Mouse (Mus musculus) lung, embryonic 16.5 days (tissue): ENCODE measurements around the gene Iqgap1. TPM values are rescaled to one million over a fixed set of nuclear protein-coding genes. Genes with fewer than 3 reads are reported as not detected.
A peak's percentile ranks its signal among the peaks of the same experiment; 100 is the strongest.
"Not testable (repeated sequence)": the region's sequence is repeated elsewhere in the genome, so short reads cannot be mapped to it uniquely, and the experiment has no call there.

Experiments
- ATAC-seq: fragments of 200-750 bp; cut with Nextera tagmentation; 2 replicates; pipeline ENCODE4 v1.8.0; 2017; ENCODE audit warnings: low read depth, mild to moderate bottlenecking, moderate library complexity
- H3K27ac ChIP-seq: fragments of 300-500 bp; sonication (generic); 2 replicates; pipeline ENCODE4 v1.5.1; 2014; ENCODE audit warnings: mild to moderate bottlenecking, control low read depth, low read length
- H3K27me3 ChIP-seq: fragments of 300-500 bp; sonication (generic); 2 replicates; pipeline ENCODE4 v1.6.1; 2014; ENCODE audit warnings: low read depth, low read length, mixed read lengths; ENCODE audit not compliant: control insufficient read depth, insufficient read depth
- H3K36me3 ChIP-seq: fragments of 300-500 bp; sonication (generic); 2 replicates; pipeline ENCODE4 v1.6.1; 2014; ENCODE audit warnings: low read length; ENCODE audit not compliant: control insufficient read depth, insufficient read depth
- H3K4me1 ChIP-seq: fragments of 300-500 bp; sonication (generic); replicated peaks from 2 replicates; pipeline ENCODE4 v1.6.1; 2014; ENCODE audit warnings: low read length, mixed read lengths; ENCODE audit not compliant: control insufficient read depth, insufficient read depth
- H3K4me2 ChIP-seq: fragments of 300-500 bp; sonication (generic); 2 replicates; pipeline ENCODE4 v1.6.1; 2014; ENCODE audit warnings: low read depth, low read length, control low read depth
- H3K4me3 ChIP-seq: fragments of 300-500 bp; sonication (generic); 2 replicates; pipeline ENCODE4 v1.5.1; 2014; ENCODE audit warnings: mild to moderate bottlenecking, low read length, control low read depth
- H3K9ac ChIP-seq: fragments of 300-500 bp; sonication (generic); 2 replicates; pipeline ENCODE4 v1.6.1; 2014; ENCODE audit warnings: low read length, control low read depth
- H3K9me3 ChIP-seq: fragments of 300-500 bp; sonication (generic); 2 replicates; pipeline ENCODE4 v1.6.1; 2016; ENCODE audit warnings: low read length; ENCODE audit not compliant: control insufficient read depth
- WGBS: fragments of 180-500 bp; shearing (Covaris S2); extraction: QIAGEN DNeasy Blood & Tissue Kit; methylation state at CpG from one replicate; pipeline ENCODE4 v1.1.7; 2014; 5-methylcytosine and 5-hydroxymethylcytosine counted together
- polyA plus RNA-seq: library from polyadenylated mRNA; unstranded; fragments of >200 nt; fragmentation: Nextera tagmentation; extraction: Ambion mirVana; gene quantifications from 2 replicates; pipeline ENCODE4 v1.2.1, GENCODE M21; 2015

The Iqgap1 gene
- polyA plus RNA-seq, 1 experiment from 2014 or later, result 136 TPM

GRCm38 (mm10) chr7:80749109-80749508 is 76.7 kb downstream of the Iqgap1 start:
- H3K4me2 ChIP-seq, H3K9me3 ChIP-seq, H3K9ac ChIP-seq, H3K27ac ChIP-seq, H3K4me3 ChIP-seq, ATAC-seq, H3K27me3 ChIP-seq: not testable (repeated sequence)
- Histone ChIP-seq H3K36me3 (peaks cover 54% of the 10 kb centered on the region), H3K4me1 (peaks cover 15% of the 10 kb centered on the region)
- 94% methylated on average over 10 of the region's 10 CpGs for WGBS

DNA sequence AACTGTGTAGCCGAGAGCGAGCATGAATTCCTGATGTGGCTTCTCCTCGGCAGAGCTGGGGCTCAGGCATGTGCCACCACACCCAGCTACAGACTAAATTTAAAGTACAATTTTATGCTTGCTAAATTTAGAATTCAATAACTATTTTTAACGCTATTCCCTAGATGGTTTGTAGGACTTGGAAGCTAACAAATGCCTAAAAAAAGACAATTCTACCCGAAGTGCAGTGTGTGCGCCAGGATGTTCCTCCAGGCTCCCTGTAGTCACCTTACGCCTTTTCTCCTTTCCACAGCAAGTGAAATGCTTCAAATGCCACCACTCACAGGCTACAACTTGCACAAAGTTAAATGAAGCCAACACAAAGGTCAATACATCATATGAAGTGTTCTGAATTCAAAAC is 78.4 kb downstream of the Iqgap1 start:
- Histone ChIP-seq H3K27ac (no peak overlapping the region), H3K4me1 (peaks cover 15% of the 10 kb centered on the region), H3K27me3 (no peaks in the 10 kb centered on the region), H3K36me3 (peaks cover 64% of the 10 kb centered on the region), H3K9ac (no peak overlapping the region), H3K4me2 (no peak overlapping the region), H3K9me3 (no peaks in the 10 kb centered on the region), H3K4me3 (no peak overlapping the region)
- 80% methylated on average over 7 of the region's 7 CpGs for WGBS
- no peak for ATAC-seq

- Histone ChIP-seq H3K27me3 (no peaks in the 10 kb centered on the region), H3K4me1 (peaks cover 15% of the 10 kb centered on the region), H3K9me3 (no peaks in the 10 kb centered on the region), H3K27ac (no peak overlapping the region), H3K4me2 (no peak overlapping the region), H3K36me3 (peaks cover 59% of the 10 kb centered on the region), H3K4me3 (no peak overlapping the region), H3K9ac (no peak overlapping the region)
- 41% methylated on average over 5 of the region's 5 CpGs for WGBS
- no peak for ATAC-seq
Observed at GRCm38 (mm10) chr7:80746166-80746761, 79.5 kb downstream of the Iqgap1 start.

DNA sequence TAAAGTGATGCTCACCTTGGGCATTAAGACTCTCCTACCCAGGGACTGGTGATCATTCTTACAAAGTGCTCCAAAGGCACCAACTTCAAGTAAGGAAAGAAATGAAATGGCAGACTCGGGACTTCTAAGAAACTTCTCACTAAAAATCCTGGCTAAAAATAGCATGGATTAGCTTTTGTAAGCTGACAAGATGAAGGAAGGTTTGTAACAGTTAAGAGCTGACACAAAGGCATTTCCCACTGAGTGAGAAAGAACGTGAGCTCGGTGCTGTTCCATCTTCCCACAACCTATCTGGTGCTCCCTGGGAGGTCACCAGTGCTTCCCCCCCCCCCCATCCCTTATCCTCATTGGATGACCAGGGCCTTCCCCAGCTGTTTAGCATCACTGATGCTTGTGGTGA is 80.0 kb downstream of the Iqgap1 start:
- Histone ChIP-seq H3K4me3 (no peak overlapping the region), H3K9me3 (no peaks in the 10 kb centered on the region), H3K36me3 (peaks cover 54% of the 10 kb centered on the region), H3K27ac (no peak overlapping the region), H3K4me2 (no peak overlapping the region), H3K9ac (no peak overlapping the region), H3K27me3 (no peaks in the 10 kb centered on the region), H3K4me1 (peaks cover 15% of the 10 kb centered on the region)
- 37% methylated on average over 3 of the region's 3 CpGs for WGBS
- ATAC-seq, result no peak

GRCm38 (mm10) chr7:80745250-80745649 is 80.5 kb downstream of the Iqgap1 start:
- WGBS, result 25% methylated on average over 9 of the region's 9 CpGs
- Histone ChIP-seq H3K27ac (peak overlapping the region; percentile 38; the same call in 1 of the 2 replicates), H3K9me3 (no peaks in the 10 kb centered on the region), H3K27me3 (no peaks in the 10 kb centered on the region), H3K4me3 (no peak overlapping the region), H3K4me1 (peaks cover 15% of the 10 kb centered on the region), H3K4me2 (no peak overlapping the region), H3K36me3 (peaks cover 50% of the 10 kb centered on the region), H3K9ac (peak overlapping the region; percentile 32)
- peak; percentile 12; the same call in 1 of the 2 replicates for ATAC-seq

- Histone ChIP-seq H3K27me3 (no peaks in the 10 kb centered on the region), H3K9me3 (no peaks in the 10 kb centered on the region), H3K9ac (no peak overlapping the region), H3K27ac (peak overlapping the region; percentile 31; the same call in 1 of the 2 replicates), H3K4me3 (no peak overlapping the region), H3K36me3 (peaks cover 44% of the 10 kb centered on the region), H3K4me2 (no peak overlapping the region), H3K4me1 (peaks cover 15% of the 10 kb centered on the region)
- WGBS, result 36% methylated on average over 9 of the region's 9 CpGs
- peak; percentile 54; the same call in 1 of the 2 replicates for ATAC-seq
Observed at GRCm38 (mm10) chr7:80743920-80744630, 81.7 kb downstream of the Iqgap1 start.

DNA sequence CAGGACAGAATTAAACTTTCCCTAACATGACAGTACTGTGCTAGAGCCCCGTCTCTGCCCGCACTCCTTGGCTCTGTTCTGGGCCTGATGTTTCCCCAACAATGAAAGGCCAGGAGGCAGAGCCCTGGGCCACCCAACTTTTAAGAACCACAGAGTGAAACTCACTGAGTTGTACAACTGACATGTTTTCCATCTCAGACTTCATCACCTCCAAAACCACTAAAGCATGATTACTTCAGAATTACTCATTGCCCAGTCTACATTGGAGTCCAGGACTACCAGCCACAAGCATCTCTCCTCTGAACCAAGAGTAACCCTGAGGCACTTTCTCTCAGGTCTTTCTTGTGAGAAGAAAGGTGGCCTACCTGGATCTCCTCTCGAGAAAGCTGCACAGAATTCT is 83.1 kb downstream of the Iqgap1 start:
- no peak for ATAC-seq
- Histone ChIP-seq H3K27me3 (no peaks in the 10 kb centered on the region), H3K4me1 (peaks cover 15% of the 10 kb centered on the region), H3K4me2 (no peak overlapping the region), H3K36me3 (peaks cover 46% of the 10 kb centered on the region), H3K27ac (no peak overlapping the region), H3K9ac (no peak overlapping the region), H3K9me3 (no peaks in the 10 kb centered on the region), H3K4me3 (no peak overlapping the region)
- WGBS, result 93% methylated on average over 3 of the region's 3 CpGs

DNA sequence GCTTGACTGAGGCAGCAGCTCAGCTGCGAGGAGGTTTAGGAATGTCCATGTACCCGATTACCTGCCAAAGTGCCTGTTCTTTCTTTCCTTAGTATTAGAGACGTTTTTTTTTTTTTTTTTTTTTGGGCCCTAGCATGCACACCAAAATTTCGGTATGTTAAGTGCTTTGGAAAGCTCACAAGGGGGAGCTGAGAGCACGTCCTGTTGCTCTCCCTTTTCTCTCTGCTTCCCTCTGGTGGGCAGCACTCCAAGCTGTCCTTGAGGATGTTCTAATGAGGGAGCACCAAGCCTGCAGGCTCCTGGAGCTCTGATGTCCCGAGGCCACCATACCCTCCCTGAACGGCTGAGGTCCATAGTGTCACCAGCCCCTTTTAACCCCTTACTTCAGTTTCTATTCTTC is 84.8 kb downstream of the Iqgap1 start:
- WGBS, result 13% methylated on average over 7 of the region's 7 CpGs
- Histone ChIP-seq H3K4me1 (peaks cover 11% of the 10 kb centered on the region), H3K27ac (no peak overlapping the region), H3K9me3 (no peaks in the 10 kb centered on the region), H3K36me3 (peaks cover 45% of the 10 kb centered on the region), H3K27me3 (no peaks in the 10 kb centered on the region), H3K4me3 (no peak overlapping the region), H3K9ac (no peak overlapping the region), H3K4me2 (no peak overlapping the region)
- ATAC-seq, result peak; percentile 77

DNA sequence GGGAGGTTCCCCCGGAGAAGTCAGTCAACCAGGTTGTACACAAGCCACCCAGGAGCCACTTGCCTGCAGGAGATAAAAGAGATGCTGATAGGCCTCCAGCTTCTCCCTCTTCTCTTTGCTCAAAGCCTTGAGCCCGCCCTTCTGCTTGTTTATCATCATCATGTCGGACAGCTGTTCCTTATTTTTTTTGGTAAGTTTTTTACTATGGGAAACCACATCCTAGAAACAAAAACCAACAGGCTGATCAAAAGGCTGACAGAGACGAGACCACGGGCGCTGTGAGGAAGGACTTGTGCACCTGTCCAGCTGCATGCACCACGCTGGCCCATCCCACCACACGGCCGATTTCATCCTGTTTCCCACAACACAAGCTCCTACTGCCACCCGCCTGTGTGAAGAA is 89.6 kb downstream of the Iqgap1 start:
- 84% methylated on average over 10 of the region's 10 CpGs for WGBS
- ATAC-seq, result no peak

More for the DNA sequence above, 89.6 kb downstream of the Iqgap1 start:
- Histone ChIP-seq H3K4me1 (no peaks in the 10 kb centered on the region), H3K36me3 (peaks cover 47% of the 10 kb centered on the region), H3K9ac (no peak overlapping the region), H3K9me3 (no peaks in the 10 kb centered on the region), H3K27me3 (no peaks in the 10 kb centered on the region), H3K4me3 (no peak overlapping the region), H3K27ac (no peak overlapping the region), H3K4me2 (no peak overlapping the region)
